Mouse (Mus musculus) E14TG2a.4 (cell line): Measurements from ENCODE around the gene Wdr90.

ENCODE experiments used
- H3K27me3 ChIP-seq: 2 replicates; pipeline ENCODE4 v1.6.1; 2014; ENCODE audit warnings: low read length, control low read depth; ENCODE audit not compliant: insufficient read depth
- H3K36me3 ChIP-seq: 2 replicates; pipeline ENCODE4 v1.6.1; 2014; ENCODE audit warnings: low read length, control low read depth; ENCODE audit not compliant: insufficient read depth
- H3K4me1 ChIP-seq: replicated peaks from 2 replicates; pipeline ENCODE4 v1.6.1; 2014; ENCODE audit warnings: low read depth, low read length, control low read depth
- H3K4me3 ChIP-seq: replicated peaks from 2 replicates; pipeline ENCODE4 v1.5.1; 2014; ENCODE audit warnings: mild to moderate bottlenecking, low read length
- H3K9me3 ChIP-seq: 2 replicates; pipeline ENCODE4 v1.6.1; 2014; ENCODE audit warnings: low read length, control low read depth
- CTCF ChIP-seq: conservative IDR thresholded peaks from 2 replicates; pipeline ENCODE4 v1.5.1; 2014; ENCODE audit warnings: low read length
- NANOG ChIP-seq: IDR thresholded peaks from 2 replicates; pipeline ENCODE4 v1.6.1; 2014; ENCODE audit warnings: borderline replicate concordance, low read length, mixed read lengths
- POU5F1 ChIP-seq: IDR thresholded peaks from 2 replicates; pipeline ENCODE4 v1.6.1; 2014; ENCODE audit warnings: low read length, borderline replicate concordance

The Wdr90 gene

DNA sequence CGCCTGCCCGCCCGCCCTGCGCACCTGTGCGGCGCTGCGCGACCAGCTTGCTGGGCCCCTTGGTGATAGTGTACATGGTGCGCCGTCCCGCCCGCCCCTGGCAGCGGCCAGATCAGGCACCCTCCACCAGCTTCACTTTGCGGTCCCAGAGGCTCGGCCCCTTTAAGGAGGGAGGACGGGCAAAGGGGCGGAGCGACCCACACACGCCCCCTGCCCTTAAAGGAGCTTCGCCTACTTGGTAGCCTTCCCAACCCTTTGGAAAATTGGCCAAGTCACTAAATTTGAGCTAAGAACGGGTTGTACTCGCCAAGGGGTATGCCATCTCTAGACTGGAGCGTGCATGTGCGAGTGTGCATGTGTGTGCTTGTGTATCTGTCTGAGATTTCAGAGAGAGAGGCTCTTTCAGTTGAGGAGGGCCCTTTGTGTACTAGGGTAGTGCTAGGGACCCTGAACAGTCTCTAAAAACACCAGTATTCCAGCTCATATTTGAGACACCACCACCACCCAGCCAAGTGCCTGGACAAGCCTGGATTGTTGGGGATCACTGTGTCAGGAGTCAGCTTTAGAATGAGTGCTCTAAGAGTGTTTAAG, 7.4 kb upstream of the Wdr90 start, which contains the start of gene Mcrip2:
TSS of gene Mcrip2 (minus strand) at position 164 of the 591 bp plus-strand sequence.
- H3K9me3 ChIP-seq, result no peaks in the 10 kb centered on the region
- TF ChIP-seq POU5F1 (no peak), NANOG (no peak), CTCF (no peak)
- peak within 1 kb of the TSS; percentile 93 for H3K4me3 ChIP-seq
- peaks cover 54% of the 10 kb centered on the region for H3K4me1 ChIP-seq
- peaks cover 11% of the 10 kb centered on the region for H3K36me3 ChIP-seq
- H3K27me3 ChIP-seq, result no peaks in the 10 kb centered on the region

DNA sequence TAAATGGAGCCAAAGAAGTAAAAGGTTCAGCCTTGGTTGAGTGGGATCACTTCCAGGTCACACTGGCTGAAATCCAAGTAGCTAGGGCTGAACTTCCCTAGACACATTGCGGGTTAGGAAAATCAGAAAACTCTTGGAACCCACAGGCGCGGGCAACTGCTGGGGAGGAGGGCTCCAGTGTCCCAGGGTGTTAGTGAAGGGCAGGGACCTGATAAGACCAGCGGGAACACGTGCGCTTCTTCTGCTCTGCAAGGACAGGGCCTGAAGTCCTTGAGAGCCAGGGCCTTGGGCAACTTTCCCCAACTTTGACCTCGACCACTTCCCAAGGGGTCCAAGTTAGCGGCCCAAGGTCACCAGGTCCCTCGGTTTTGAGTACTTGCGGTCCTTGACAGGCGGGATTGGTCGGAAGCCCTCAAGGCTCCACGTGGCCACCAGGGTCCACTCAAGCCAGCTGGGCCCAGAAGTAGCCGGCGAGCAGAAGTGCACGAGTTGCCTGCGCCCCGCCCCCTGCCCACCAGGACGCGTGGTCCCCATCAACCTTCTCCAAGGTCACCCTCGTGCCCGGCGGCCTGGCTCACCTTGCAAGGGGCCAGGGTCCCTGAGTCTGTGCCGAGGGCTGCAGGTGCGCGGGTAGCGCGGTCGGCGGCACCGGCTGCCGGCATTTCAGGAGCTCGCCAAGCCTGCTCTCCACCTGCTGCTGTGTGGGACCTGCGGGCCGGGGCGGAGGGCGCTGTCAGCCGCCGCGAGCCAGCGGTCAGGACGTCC, 6.7 kb upstream of the Wdr90 start:
- H3K36me3 ChIP-seq, result peaks cover 15% of the 10 kb centered on the region
- peaks cover 48% of the 10 kb centered on the region for H3K4me1 ChIP-seq
- no peaks in the 10 kb centered on the region for H3K27me3 ChIP-seq
- TF ChIP-seq CTCF (no peak), POU5F1 (no peak)
- H3K4me3 ChIP-seq, result peak overlapping the region; percentile 93
- H3K9me3 ChIP-seq, result no peaks in the 10 kb centered on the region

GRCm38 (mm10) chr17:25867509-25867835, 6.2 kb upstream of the Wdr90 start:
- Histone ChIP-seq H3K9me3 (no peaks in the 10 kb centered on the region), H3K4me1 (peaks cover 48% of the 10 kb centered on the region), H3K4me3 (peak overlapping the region; percentile 93), H3K27me3 (no peaks in the 10 kb centered on the region), H3K36me3 (peaks cover 15% of the 10 kb centered on the region)
- TF ChIP-seq NANOG (no peak), CTCF (no peak), POU5F1 (no peak)

GRCm38 (mm10) chr17:25866172-25866571, 4.9 kb upstream of the Wdr90 start:
- TF ChIP-seq CTCF (no peak), NANOG (no peak), POU5F1 (no peak)
- Histone ChIP-seq H3K4me1 (peaks cover 51% of the 10 kb centered on the region), H3K27me3 (no peaks in the 10 kb centered on the region), H3K9me3 (no peaks in the 10 kb centered on the region), H3K4me3 (no peak overlapping the region), H3K36me3 (peaks cover 15% of the 10 kb centered on the region)

DNA sequence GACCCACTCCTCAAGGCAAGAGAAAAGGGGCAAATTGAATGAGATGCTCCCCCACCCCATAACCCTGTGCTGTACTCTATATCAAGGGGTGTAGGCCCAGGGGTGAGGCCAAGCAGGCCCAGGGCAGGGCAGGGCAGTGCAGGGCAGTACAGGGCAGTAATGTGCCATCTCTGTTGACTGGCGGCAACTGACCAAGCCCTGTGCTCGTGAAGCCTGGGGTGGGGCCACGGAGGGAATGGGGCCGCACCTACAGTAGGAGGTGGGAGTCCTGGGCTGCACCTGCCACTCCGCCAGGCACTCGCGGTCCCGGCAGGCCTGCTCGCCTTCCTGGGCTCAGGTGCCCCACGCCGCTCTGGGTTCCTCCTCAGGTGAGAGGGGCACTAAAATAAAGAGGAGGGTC, 4.0 kb upstream of the Wdr90 start:
- Histone ChIP-seq H3K9me3 (no peaks in the 10 kb centered on the region), H3K4me3 (peak overlapping the region; percentile 48), H3K4me1 (peaks cover 58% of the 10 kb centered on the region), H3K36me3 (peaks cover 15% of the 10 kb centered on the region), H3K27me3 (no peaks in the 10 kb centered on the region; the same call in 1 of the 2 replicates)
- TF ChIP-seq POU5F1, result no peak
- no peak for TF ChIP-seq CTCF
- no peak for TF ChIP-seq NANOG

GRCm38 (mm10) chr17:25864311-25864710, 3.0 kb upstream of the Wdr90 start:
- H3K9me3 ChIP-seq, result no peaks in the 10 kb centered on the region
- H3K4me3 ChIP-seq, result no peak overlapping the region
- H3K36me3 ChIP-seq, result peaks cover 19% of the 10 kb centered on the region
- TF ChIP-seq POU5F1, result no peak
- no peak for TF ChIP-seq CTCF
- no peak for TF ChIP-seq NANOG
- H3K4me1 ChIP-seq, result peaks cover 56% of the 10 kb centered on the region
- no peaks in the 10 kb centered on the region; the same call in 1 of the 2 replicates for H3K27me3 ChIP-seq

GRCm38 (mm10) chr17:25863681-25864080, 2.4 kb upstream of the Wdr90 start:
- TF ChIP-seq NANOG (no peak), CTCF (no peak), POU5F1 (no peak)
- Histone ChIP-seq H3K36me3 (peaks cover 25% of the 10 kb centered on the region), H3K4me3 (no peak overlapping the region), H3K9me3 (no peaks in the 10 kb centered on the region), H3K27me3 (no peaks in the 10 kb centered on the region; the same call in 1 of the 2 replicates), H3K4me1 (peaks cover 51% of the 10 kb centered on the region)

- TF ChIP-seq NANOG, result no peak
- TF ChIP-seq POU5F1, result no peak
- no peak for TF ChIP-seq CTCF
- H3K9me3 ChIP-seq, result no peaks in the 10 kb centered on the region
- H3K4me3 ChIP-seq, result peak overlapping the region; percentile 88
- peaks cover 31% of the 10 kb centered on the region for H3K36me3 ChIP-seq
- peaks cover 42% of the 10 kb centered on the region for H3K4me1 ChIP-seq
- no peaks in the 10 kb centered on the region; the same call in 1 of the 2 replicates for H3K27me3 ChIP-seq
These were observed 657 bp upstream of the Wdr90 start for GRCm38 (mm10) chr17:25861704-25862612.
